Mouse (Mus musculus) midbrain, postnatal 0 days (tissue): ENCODE measurements at regions not wholly inside any gene's neighbourhood (a gene's known extent, or its start where the extent isn't known, plus 50 kb on each side); places are given as distances from the start of the nearest gene placed in this dataset.
A peak's percentile ranks its signal among the peaks of the same experiment; 100 is the strongest.

Experiments used
- ATAC-seq: fragments of 200-750 bp; cut with Nextera tagmentation; 2 replicates; pipeline ENCODE4 v1.8.0; 2017; ENCODE audit warnings: moderate number of reproducible peaks, mild to moderate bottlenecking, moderate TSS enrichment, moderate library complexity; ENCODE audit not compliant: low FRiP score
- DNase-seq: peaks from one replicate; pipeline ENCODE4 v3.0.0-alpha.2; 2015; ENCODE audit warnings: low spot score
- H3K27ac ChIP-seq: fragments of 300-500 bp; sonication (generic); 2 replicates; pipeline ENCODE4 v1.5.1; 2014; ENCODE audit warnings: low read depth, mild to moderate bottlenecking, low read length, mixed read lengths
- H3K27me3 ChIP-seq: fragments of 300-500 bp; sonication (generic); 2 replicates; pipeline ENCODE4 v1.6.1; 2014; ENCODE audit warnings: low read length, control low read depth, mixed read lengths; ENCODE audit not compliant: insufficient read depth
- H3K36me3 ChIP-seq: fragments of 300-500 bp; sonication (generic); 2 replicates; pipeline ENCODE4 v1.6.1; 2014; ENCODE audit warnings: low read length, control low read depth, mixed read lengths; ENCODE audit not compliant: insufficient read depth
- H3K4me1 ChIP-seq: fragments of 300-500 bp; sonication (generic); 2 replicates; pipeline ENCODE4 v1.6.1; 2014; ENCODE audit warnings: mild to moderate bottlenecking, control low read depth, antibody characterized with exemption, low read length, mixed read lengths; ENCODE audit not compliant: insufficient read depth
- H3K4me2 ChIP-seq: fragments of 300-500 bp; sonication (generic); 2 replicates; pipeline ENCODE4 v1.6.1; 2014; ENCODE audit warnings: low read depth, mild to moderate bottlenecking, low read length, mixed read lengths; ENCODE audit not compliant: poor library complexity, severe bottlenecking
- H3K4me3 ChIP-seq: fragments of 300-500 bp; sonication (generic); 2 replicates; pipeline ENCODE4 v1.5.1; 2014; ENCODE audit warnings: low read depth, mild to moderate bottlenecking, low read length, moderate library complexity
- H3K9ac ChIP-seq: fragments of 300-500 bp; sonication (generic); replicated peaks from 2 replicates; pipeline ENCODE4 v1.6.1; 2014; ENCODE audit warnings: mild to moderate bottlenecking, low read length, moderate library complexity, mixed read lengths; ENCODE audit not compliant: poor library complexity, severe bottlenecking
- H3K9me3 ChIP-seq: fragments of 300-500 bp; sonication (generic); 2 replicates; pipeline ENCODE4 v1.6.1; 2016; ENCODE audit warnings: low read length, control low read depth
- CTCF ChIP-seq: IDR thresholded peaks from 2 replicates; pipeline ENCODE4 v1.5.1; 2016; ENCODE audit warnings: antibody characterized with exemption, mild to moderate bottlenecking
- WGBS: fragments of 180-500 bp; shearing (Covaris S2); extraction: QIAGEN DNeasy Blood & Tissue Kit; methylation state at CpG from one replicate; pipeline ENCODE4 v1.1.7; 2014; 5-methylcytosine and 5-hydroxymethylcytosine counted together

DNA sequence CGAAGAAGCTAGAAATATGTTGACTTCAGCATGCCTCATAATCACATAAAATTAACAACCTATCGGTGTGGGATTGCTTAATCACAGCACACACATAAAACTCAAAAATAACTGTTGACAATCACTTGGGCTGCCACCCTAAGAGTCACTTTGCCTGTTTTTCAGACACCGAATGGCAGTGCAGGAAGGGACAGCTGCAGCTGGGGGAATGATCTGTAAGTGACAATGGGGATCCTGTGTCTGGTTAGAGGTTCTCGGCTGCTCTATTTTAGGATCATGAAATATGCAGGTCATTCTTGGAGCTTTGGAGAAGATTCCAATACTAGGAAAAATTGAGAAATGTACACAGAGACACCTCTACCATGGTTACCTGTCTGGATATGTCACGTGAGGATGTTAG lies 54.4 kb upstream of the Tcf12 start:
- DNase-seq (no peak), ATAC-seq (no peak)
- Histone ChIP-seq H3K9ac (no peak overlapping the region), H3K4me3 (no peak overlapping the region), H3K27me3 (no peaks in the 10 kb centered on the region), H3K27ac (no peak overlapping the region), H3K36me3 (no peaks in the 10 kb centered on the region), H3K4me1 (no peaks in the 10 kb centered on the region; the same call in 1 of the 2 replicates), H3K9me3 (no peaks in the 10 kb centered on the region), H3K4me2 (no peak overlapping the region)
- TF ChIP-seq CTCF, result no peak
- 86% methylated on average over 5 of the region's 5 CpGs for WGBS

GRCm38 (mm10) chr9:72166611-72167010 lies 54.9 kb upstream of the Tcf12 start:
- TF ChIP-seq CTCF, result no peak
- whole genome bisulfite sequencing, result 88% methylated on average over 5 of the region's 5 CpGs
- Histone ChIP-seq H3K9ac (no peak overlapping the region), H3K27ac (no peak overlapping the region), H3K36me3 (no peaks in the 10 kb centered on the region), H3K27me3 (no peaks in the 10 kb centered on the region), H3K4me2 (no peak overlapping the region), H3K4me1 (no peaks in the 10 kb centered on the region; the same call in 1 of the 2 replicates), H3K9me3 (no peaks in the 10 kb centered on the region), H3K4me3 (no peak overlapping the region)
- DNase-seq (no peak), ATAC-seq (no peak)

- H3K4me1 ChIP-seq, result no peaks in the 10 kb centered on the region; the same call in 1 of the 2 replicates
- no peaks in the 10 kb centered on the region for H3K9me3 ChIP-seq
- H3K4me2 ChIP-seq, result peak overlapping the region; percentile 43; the same call in 1 of the 2 replicates
- H3K4me3 ChIP-seq, result no peak overlapping the region
- H3K36me3 ChIP-seq, result no peaks in the 10 kb centered on the region
- H3K27ac ChIP-seq, result no peak overlapping the region
- no peak for DNase-seq
- ATAC-seq, result no peak
- TF ChIP-seq CTCF, result no peak
- WGBS, result 59% methylated on average over 5 of the region's 5 CpGs
- H3K27me3 ChIP-seq, result no peaks in the 10 kb centered on the region
- H3K9ac ChIP-seq, result no peak overlapping the region
These were observed 57.6 kb upstream of the Tcf12 start for GRCm38 (mm10) chr9:72169231-72169630.

DNA sequence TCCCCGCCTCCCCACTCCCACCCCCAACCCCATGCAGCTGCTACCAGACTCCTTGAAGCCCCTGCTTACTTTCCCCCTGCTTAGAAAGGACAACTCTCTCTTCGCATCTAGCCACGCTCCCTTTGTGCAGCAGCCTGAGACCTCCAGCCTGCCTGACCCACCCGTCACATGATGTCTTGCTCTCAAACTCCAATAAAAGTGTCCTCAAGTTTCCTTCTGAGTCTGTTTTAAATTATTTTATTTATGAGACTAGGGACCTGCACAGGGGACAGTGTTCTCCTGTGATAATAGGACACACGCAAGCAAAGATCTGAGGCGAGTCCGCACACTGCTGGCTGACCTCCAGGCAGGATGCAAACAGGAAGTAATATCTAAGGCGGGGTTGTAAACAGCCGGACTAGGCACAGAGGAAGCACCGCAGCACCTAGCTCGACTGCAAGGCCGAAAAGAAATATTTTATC lies 58.1 kb upstream of the Tcf12 start:
- DNase-seq (peak; percentile 22), ATAC-seq (no peak)
- Histone ChIP-seq H3K9me3 (no peaks in the 10 kb centered on the region), H3K27ac (no peak overlapping the region), H3K36me3 (no peaks in the 10 kb centered on the region), H3K4me3 (peak overlapping the region; percentile 17), H3K27me3 (no peaks in the 10 kb centered on the region), H3K9ac (peak overlapping the region; percentile 19; the same call in 1 of the 2 replicates), H3K4me1 (no peaks in the 10 kb centered on the region; the same call in 1 of the 2 replicates), H3K4me2 (peak overlapping the region; percentile 43)
- 11% methylated on average over 12 of the region's 12 CpGs for WGBS
- no peak for TF ChIP-seq CTCF

DNA sequence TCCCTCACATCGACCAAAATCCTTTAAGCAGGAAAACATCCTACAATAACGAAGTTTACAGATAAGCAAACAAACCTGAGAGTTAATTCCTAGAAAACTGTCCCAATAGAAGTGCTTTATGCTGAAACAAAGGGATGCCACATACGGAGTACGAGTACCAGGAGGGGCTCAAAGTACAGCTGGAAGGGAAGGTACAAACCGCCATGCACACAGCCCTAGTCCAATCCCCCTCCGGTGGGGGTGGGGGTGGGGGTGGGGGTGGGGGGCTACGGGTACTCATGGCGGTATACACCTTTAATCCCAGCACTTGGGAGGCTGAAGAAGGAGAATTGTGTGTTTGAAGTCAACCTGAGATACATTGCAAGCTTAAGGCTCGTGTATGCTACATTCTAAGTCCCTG lies 58.6 kb upstream of the Tcf12 start:
- peak overlapping the region; percentile 43 for H3K4me2 ChIP-seq
- peak overlapping the region; percentile 17 for H3K4me3 ChIP-seq
- no peaks in the 10 kb centered on the region for H3K9me3 ChIP-seq
- TF ChIP-seq CTCF, result no peak
- no peaks in the 10 kb centered on the region for H3K36me3 ChIP-seq
- 8% methylated on average over 9 of the region's 9 CpGs for WGBS
- no peak for ATAC-seq
- no peaks in the 10 kb centered on the region; the same call in 1 of the 2 replicates for H3K4me1 ChIP-seq
- DNase-seq, result no peak
- no peak overlapping the region for H3K27ac ChIP-seq
- H3K27me3 ChIP-seq, result no peaks in the 10 kb centered on the region
- peak overlapping the region; percentile 19; the same call in 1 of the 2 replicates for H3K9ac ChIP-seq

- no peak overlapping the region for H3K4me2 ChIP-seq
- H3K9me3 ChIP-seq, result no peaks in the 10 kb centered on the region
- WGBS, result 95% methylated on average over 1 of the region's 1 CpGs
- no peaks in the 10 kb centered on the region for H3K27me3 ChIP-seq
- no peaks in the 10 kb centered on the region for H3K36me3 ChIP-seq
- no peak for TF ChIP-seq CTCF
- no peak overlapping the region for H3K27ac ChIP-seq
- no peaks in the 10 kb centered on the region; the same call in 1 of the 2 replicates for H3K4me1 ChIP-seq
- ATAC-seq, result no peak
- H3K9ac ChIP-seq, result no peak overlapping the region
- no peak overlapping the region for H3K4me3 ChIP-seq
- DNase-seq, result no peak
These were observed 60.7 kb upstream of the Tcf12 start for GRCm38 (mm10) chr9:72172331-72172730.
